Mouse (Mus musculus) liver, adult 2 months (tissue): ENCODE data around the gene Ranbp6.

Experiments used
- CTCF ChIP-seq: fragments of 200-500 bp; IDR thresholded peaks from 2 replicates; pipeline ENCODE4 v1.5.1; 2011; ENCODE audit warnings: low read depth, low read length, control low read depth
- POLR2A ChIP-seq: fragments of 200-500 bp; IDR thresholded peaks from 2 replicates; pipeline ENCODE4 v1.6.1; 2011; ENCODE audit warnings: low read length, control low read depth; ENCODE audit not compliant: insufficient read depth; ENCODE audit errors: extremely low read depth

DNA sequence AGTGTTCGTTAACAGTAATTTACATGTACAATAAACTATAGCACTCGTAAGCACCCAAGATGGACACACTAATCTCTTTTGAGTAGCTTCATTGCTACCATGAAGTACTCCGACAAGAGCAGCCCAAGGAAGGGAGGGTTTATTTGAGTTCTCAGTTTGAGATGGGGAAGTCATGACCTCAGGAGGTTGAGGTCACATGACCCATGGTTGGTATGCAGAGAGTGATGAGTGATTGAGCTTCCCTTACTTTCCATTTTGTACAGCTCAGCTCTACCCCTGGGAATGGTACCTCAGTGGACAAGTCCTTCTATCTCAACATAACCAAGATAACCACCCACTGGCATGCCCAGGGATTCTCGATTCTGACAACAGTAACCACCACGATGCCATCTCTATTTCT lies 15.8 kb upstream of the Ranbp6 start:
- TF ChIP-seq POLR2A (no peak), CTCF (no peak)
